Mouse (Mus musculus) olfactory bulb, adult 2 months (tissue): ENCODE data around the gene Cul3. TPM values are rescaled to one million over a fixed set of nuclear protein-coding genes. Genes with fewer than 3 reads are reported as not detected.

Source experiments
- H3K27ac ChIP-seq: fragments of 200-500 bp; 2 replicates; pipeline ENCODE4 v1.5.1; 2012; ENCODE audit warnings: low read depth, low read length; ENCODE audit not compliant: insufficient read depth
- H3K4me1 ChIP-seq: fragments of 200-500 bp; 2 replicates; pipeline ENCODE4 v1.6.1; 2012; ENCODE audit warnings: low read length; ENCODE audit not compliant: control insufficient read depth, insufficient read depth
- H3K4me3 ChIP-seq: fragments of 200-500 bp; 2 replicates; pipeline ENCODE4 v1.5.1; 2012; ENCODE audit warnings: mild to moderate bottlenecking, low read depth, low read length, moderate library complexity; ENCODE audit not compliant: insufficient read depth
- CTCF ChIP-seq: fragments of 200-500 bp; IDR thresholded peaks from 2 replicates; pipeline ENCODE4 v1.5.1; 2012; ENCODE audit warnings: low read depth, mild to moderate bottlenecking, low read length, moderate library complexity; ENCODE audit not compliant: insufficient read depth
- POLR2A ChIP-seq: fragments of 200-500 bp; IDR thresholded peaks from 2 replicates; pipeline ENCODE4 v1.6.1; 2012; ENCODE audit warnings: mild to moderate bottlenecking, low read depth, low read length, moderate library complexity; ENCODE audit not compliant: insufficient read depth
- WGBS: fragments of 180-500 bp; shearing (Covaris S2); methylation state at CpG from one replicate; pipeline ENCODE4 v1.1.7; 2018; 5-methylcytosine and 5-hydroxymethylcytosine counted together
- polyA plus RNA-seq: library from polyadenylated mRNA; stranded (reverse); fragments of >200 nt; gene quantifications from 2 replicates; pipeline ENCODE4 v1.2.4, GENCODE M21; 2012; ENCODE audit warnings: low replicate concordance; ENCODE audit not compliant: missing spikeins, insufficient read depth, insufficient read length

Cul3 gene
- polyA plus RNA-seq, 1 experiment: 477 TPM

GRCm38 (mm10) chr1:80218268-80218667 lies 122.0 kb downstream of the Cul3 start, which contains the start of gene Fam124b:
Gene Fam124b (minus strand): TSS chr1:80218473.
- Histone ChIP-seq H3K27ac (no peak within 1 kb of the TSS), H3K4me1 (peaks cover 5% of the 10 kb centered on the region; the same call in 1 of the 2 replicates), H3K4me3 (no peak within 1 kb of the TSS)
- WGBS: 86% methylated on average over 6 of the region's 6 CpGs
- TF ChIP-seq CTCF: no peak
- TF ChIP-seq POLR2A: no peak

Other genes with a start within 250 kb of the Cul3 start
- not detected in 2 replicates for gene Fam124b, start 122.0 kb downstream of the Cul3 start, polyA plus RNA-seq
- gene Gm45261, start 121.0 kb upstream of the Cul3 start, polyA plus RNA-seq: not detected in 2 replicates